Mouse (Mus musculus) cerebellum, postnatal 36 days (tissue): ENCODE results near the gene Oca2.

Experiments used
- DNase-seq, 2 experiments: peaks; one replicate each; pipeline ENCODE4 v3.0.0; 2021 to 2022; ENCODE audit warnings: mixed read lengths in 2 of 2

The Oca2 gene

GRCm38 (mm10) chr7:56382706-56383105, 143.1 kb downstream of the Oca2 start:
- peak; percentile 23 to 29 for DNase-seq

- no peak for DNase-seq
Observed at GRCm38 (mm10) chr7:56388295-56388694, 148.7 kb downstream of the Oca2 start.

- DNase-seq: no peak
Observed at GRCm38 (mm10) chr7:56418182-56418836, 178.7 kb downstream of the Oca2 start.

- DNase-seq: no peak
Observed at GRCm38 (mm10) chr7:56419253-56419844, 179.8 kb downstream of the Oca2 start.

- peak; percentile 18 to 35 for DNase-seq
Observed at GRCm38 (mm10) chr7:56421946-56422345, 182.4 kb downstream of the Oca2 start.

- DNase-seq: no peak
Observed at GRCm38 (mm10) chr7:56423548-56423947, 184.0 kb downstream of the Oca2 start.

- DNase-seq: no peak
Observed at GRCm38 (mm10) chr7:56460814-56461520, 221.4 kb downstream of the Oca2 start.

- no peak for DNase-seq
Observed at GRCm38 (mm10) chr7:56498242-56498641, 258.7 kb downstream of the Oca2 start.

- no peak for DNase-seq
Observed at GRCm38 (mm10) chr7:56499319-56499718, 259.8 kb downstream of the Oca2 start.

GRCm38 (mm10) chr7:56499767-56500166, 260.2 kb downstream of the Oca2 start:
- no peak for DNase-seq

- DNase-seq: no peak
Observed at GRCm38 (mm10) chr7:56500438-56500837, 260.9 kb downstream of the Oca2 start.

- DNase-seq: no peak
Observed at GRCm38 (mm10) chr7:56518581-56518980, 279.0 kb downstream of the Oca2 start.

GRCm38 (mm10) chr7:56519741-56520140, 280.2 kb downstream of the Oca2 start:
- DNase-seq: no peak

- no peak for DNase-seq
Observed at GRCm38 (mm10) chr7:56534856-56535255, 295.3 kb downstream of the Oca2 start.

GRCm38 (mm10) chr7:56549226-56549625, 309.7 kb downstream of the Oca2 start:
- no peak for DNase-seq

- DNase-seq: no peak
Observed at GRCm38 (mm10) chr7:56551804-56552203, 312.2 kb downstream of the Oca2 start.
